Mouse (Mus musculus): ENCODE measurements around the gene Abat. TPM values are rescaled to one million over a fixed set of nuclear protein-coding genes. Genes with fewer than 3 reads are reported as not detected.

Gene Abat
- polyA plus RNA-seq, 1 experiment = 5.1 TPM

- Histone ChIP-seq H3K4me3 (ENCODE audit: extremely low read depth, insufficient read depth, insufficient read length) (no peak overlapping the region), H3K4me1 (ENCODE audit: control insufficient read depth, insufficient read depth, insufficient read length) (no peaks in the 10 kb centered on the region), H3K27ac (ENCODE audit: insufficient read depth, low read length) (no peak overlapping the region), H3K27me3 (ENCODE audit: control insufficient read depth, insufficient read depth, low read length) (no peaks in the 10 kb centered on the region), H3K36me3 (ENCODE audit: control insufficient read depth, insufficient read depth, low read length) (no peaks in the 10 kb centered on the region)
- WGBS = 80% methylated on average over 3 of the region's 3 CpGs
- DNase-seq (ENCODE audit: low read depth in 1 of 2, low spot score in 2 of 2) = no peak
- no peak for TF ChIP-seq CTCF (IDR thresholded peaks at IDR 0.05; ENCODE audit: extremely low read depth, insufficient read depth, insufficient read length, insufficient replicate concordance)
- no peak for TF ChIP-seq POLR2A (IDR thresholded peaks at IDR 0.05; ENCODE audit: low read depth, low read length)
Observed at GRCm38 (mm10) chr16:8573751-8574150, 60.5 kb downstream of the Abat start.

GRCm38 (mm10) chr16:8574316-8574715, 61.1 kb downstream of the Abat start:
- Histone ChIP-seq H3K36me3 (ENCODE audit: control insufficient read depth, insufficient read depth, low read length) (no peaks in the 10 kb centered on the region), H3K27ac (ENCODE audit: insufficient read depth, low read length) (no peak overlapping the region), H3K4me3 (ENCODE audit: extremely low read depth, insufficient read depth, insufficient read length) (no peak overlapping the region), H3K27me3 (ENCODE audit: control insufficient read depth, insufficient read depth, low read length) (no peaks in the 10 kb centered on the region), H3K4me1 (ENCODE audit: control insufficient read depth, insufficient read depth, insufficient read length) (no peaks in the 10 kb centered on the region)
- WGBS = 90% methylated on average over 11 of the region's 11 CpGs
- DNase-seq (ENCODE audit: low read depth in 1 of 2, low spot score in 2 of 2) = no peak
- no peak for TF ChIP-seq POLR2A (IDR thresholded peaks at IDR 0.05; ENCODE audit: low read depth, low read length)
- TF ChIP-seq CTCF (IDR thresholded peaks at IDR 0.05; ENCODE audit: extremely low read depth, insufficient read depth, insufficient read length, insufficient replicate concordance) = no peak

GRCm38 (mm10) chr16:8576111-8576510, 62.9 kb downstream of the Abat start:
- Histone ChIP-seq H3K27ac (ENCODE audit: insufficient read depth, low read length) (no peak overlapping the region), H3K4me1 (ENCODE audit: control insufficient read depth, insufficient read depth, insufficient read length) (no peaks in the 10 kb centered on the region), H3K4me3 (ENCODE audit: extremely low read depth, insufficient read depth, insufficient read length) (no peak overlapping the region), H3K27me3 (ENCODE audit: control insufficient read depth, insufficient read depth, low read length) (no peaks in the 10 kb centered on the region), H3K36me3 (ENCODE audit: control insufficient read depth, insufficient read depth, low read length) (no peaks in the 10 kb centered on the region)
- no peak for TF ChIP-seq POLR2A (IDR thresholded peaks at IDR 0.05; ENCODE audit: low read depth, low read length)
- TF ChIP-seq CTCF (IDR thresholded peaks at IDR 0.05; ENCODE audit: extremely low read depth, insufficient read depth, insufficient read length, insufficient replicate concordance) = no peak
- WGBS = 78% methylated on average over 3 of the region's 3 CpGs
- no peak for DNase-seq (ENCODE audit: low read depth in 1 of 2, low spot score in 2 of 2)

GRCm38 (mm10) chr16:8576901-8577300, 63.7 kb downstream of the Abat start:
- 65% methylated on average over 3 of the region's 3 CpGs for WGBS
- H3K27me3 ChIP-seq (ENCODE audit: control insufficient read depth, insufficient read depth, low read length) = no peaks in the 10 kb centered on the region
- no peaks in the 10 kb centered on the region for H3K4me1 ChIP-seq (ENCODE audit: control insufficient read depth, insufficient read depth, insufficient read length)
- no peaks in the 10 kb centered on the region for H3K36me3 ChIP-seq (ENCODE audit: control insufficient read depth, insufficient read depth, low read length)
- no peak overlapping the region for H3K4me3 ChIP-seq (ENCODE audit: extremely low read depth, insufficient read depth, insufficient read length)
- no peak for DNase-seq (ENCODE audit: low read depth in 1 of 2, low spot score in 2 of 2)
- H3K27ac ChIP-seq (ENCODE audit: insufficient read depth, low read length) = no peak overlapping the region
- TF ChIP-seq CTCF (IDR thresholded peaks at IDR 0.05; ENCODE audit: extremely low read depth, insufficient read depth, insufficient read length, insufficient replicate concordance) = no peak
- no peak for TF ChIP-seq POLR2A (IDR thresholded peaks at IDR 0.05; ENCODE audit: low read depth, low read length)

- no peaks in the 10 kb centered on the region for H3K27me3 ChIP-seq (ENCODE audit: control insufficient read depth, insufficient read depth, low read length)
- 79% methylated on average over 4 of the region's 4 CpGs for WGBS
Observed at GRCm38 (mm10) chr16:8578326-8578725, 65.1 kb downstream of the Abat start.

GRCm38 (mm10) chr16:8579546-8579945, 66.3 kb downstream of the Abat start:
- no peaks in the 10 kb centered on the region for H3K36me3 ChIP-seq (ENCODE audit: control insufficient read depth, insufficient read depth, low read length)
- H3K4me3 ChIP-seq (ENCODE audit: extremely low read depth, insufficient read depth, insufficient read length) = no peak overlapping the region
- WGBS = 41% methylated on average over 5 of the region's 5 CpGs
- no peak for TF ChIP-seq POLR2A (IDR thresholded peaks at IDR 0.05; ENCODE audit: low read depth, low read length)
- TF ChIP-seq CTCF (IDR thresholded peaks at IDR 0.05; ENCODE audit: extremely low read depth, insufficient read depth, insufficient read length, insufficient replicate concordance) = no peak
- no peak overlapping the region for H3K27ac ChIP-seq (ENCODE audit: insufficient read depth, low read length)
- no peaks in the 10 kb centered on the region for H3K4me1 ChIP-seq (ENCODE audit: control insufficient read depth, insufficient read depth, insufficient read length)
- no peak for DNase-seq (ENCODE audit: low read depth in 1 of 2, low spot score in 2 of 2)
- H3K27me3 ChIP-seq (ENCODE audit: control insufficient read depth, insufficient read depth, low read length) = no peaks in the 10 kb centered on the region

More at GRCm38 (mm10) chr16:8578326-8578725, 65.1 kb downstream of the Abat start:
- Histone ChIP-seq H3K4me1 (ENCODE audit: control insufficient read depth, insufficient read depth, insufficient read length) (no peaks in the 10 kb centered on the region), H3K36me3 (ENCODE audit: control insufficient read depth, insufficient read depth, low read length) (no peaks in the 10 kb centered on the region), H3K4me3 (ENCODE audit: extremely low read depth, insufficient read depth, insufficient read length) (no peak overlapping the region), H3K27ac (ENCODE audit: insufficient read depth, low read length) (no peak overlapping the region)
- no peak for DNase-seq (ENCODE audit: low read depth in 1 of 2, low spot score in 2 of 2)
- TF ChIP-seq CTCF (IDR thresholded peaks at IDR 0.05; ENCODE audit: extremely low read depth, insufficient read depth, insufficient read length, insufficient replicate concordance) (no peak), POLR2A (IDR thresholded peaks at IDR 0.05; ENCODE audit: low read depth, low read length) (no peak)

- Histone ChIP-seq H3K36me3 (ENCODE audit: control insufficient read depth, insufficient read depth, low read length) (no peaks in the 10 kb centered on the region), H3K27ac (ENCODE audit: insufficient read depth, low read length) (no peak overlapping the region), H3K4me3 (ENCODE audit: extremely low read depth, insufficient read depth, insufficient read length) (no peak overlapping the region), H3K27me3 (ENCODE audit: control insufficient read depth, insufficient read depth, low read length) (no peaks in the 10 kb centered on the region), H3K4me1 (ENCODE audit: control insufficient read depth, insufficient read depth, insufficient read length) (no peaks in the 10 kb centered on the region)
- DNase-seq (ENCODE audit: low read depth in 1 of 2, low spot score in 2 of 2) = no peak
- 92% methylated on average over 6 of the region's 6 CpGs for WGBS
- no peak for TF ChIP-seq CTCF (IDR thresholded peaks at IDR 0.05; ENCODE audit: extremely low read depth, insufficient read depth, insufficient read length, insufficient replicate concordance)
- no peak for TF ChIP-seq POLR2A (IDR thresholded peaks at IDR 0.05; ENCODE audit: low read depth, low read length)
Observed at GRCm38 (mm10) chr16:8581661-8582239, 68.5 kb downstream of the Abat start.

Measured in spleen, adult 2 months (tissue).